Mouse (Mus musculus) intestine, embryonic 16.5 days (tissue): ENCODE data around the gene Pank1. TPM values are rescaled to one million over a fixed set of nuclear protein-coding genes. Genes with fewer than 3 reads are reported as not detected.

Experiments used
- ATAC-seq: fragments of 200-750 bp; cut with Nextera tagmentation; 2 replicates; pipeline ENCODE4 v1.8.0; 2017; ENCODE audit warnings: moderate TSS enrichment, moderate library complexity
- H3K27ac ChIP-seq: fragments of 300-500 bp; sonication (generic); 2 replicates; pipeline ENCODE4 v1.5.1; 2014; ENCODE audit warnings: mild to moderate bottlenecking, low read length
- H3K27me3 ChIP-seq: fragments of 300-500 bp; sonication (generic); replicated peaks from 2 replicates; pipeline ENCODE4 v1.6.1; 2014; ENCODE audit warnings: low read length, control low read depth, mixed read lengths; ENCODE audit not compliant: control insufficient read depth, insufficient read depth
- H3K36me3 ChIP-seq: fragments of 300-500 bp; sonication (generic); 2 replicates; pipeline ENCODE4 v1.6.1; 2014; ENCODE audit warnings: low read length, control low read depth; ENCODE audit not compliant: control insufficient read depth, insufficient read depth
- H3K4me1 ChIP-seq: fragments of 300-500 bp; sonication (generic); 2 replicates; pipeline ENCODE4 v1.6.1; 2014; ENCODE audit warnings: low read length, control low read depth, mixed read lengths; ENCODE audit not compliant: control insufficient read depth, insufficient read depth
- H3K4me2 ChIP-seq: fragments of 300-500 bp; sonication (generic); 2 replicates; pipeline ENCODE4 v1.6.1; 2014; ENCODE audit warnings: low read depth, low read length, control low read depth
- H3K4me3 ChIP-seq: fragments of 300-500 bp; sonication (generic); 2 replicates; pipeline ENCODE4 v1.5.1; 2014; ENCODE audit warnings: mild to moderate bottlenecking, low read length
- H3K9ac ChIP-seq: fragments of 300-500 bp; sonication (generic); 2 replicates; pipeline ENCODE4 v1.6.1; 2014; ENCODE audit warnings: low read depth, low read length
- H3K9me3 ChIP-seq: fragments of 300-500 bp; sonication (generic); 2 replicates; pipeline ENCODE4 v1.6.1; 2016; ENCODE audit warnings: low read length, control low read depth; ENCODE audit not compliant: control insufficient read depth
- WGBS: fragments of 180-500 bp; shearing (Covaris S2); extraction: QIAGEN DNeasy Blood & Tissue Kit; methylation state at CpG from one replicate; pipeline ENCODE4 v1.1.7; 2014; 5-methylcytosine and 5-hydroxymethylcytosine counted together
- polyA plus RNA-seq: library from polyadenylated mRNA; unstranded; fragments of >200 nt; fragmentation: Nextera tagmentation; extraction: Ambion mirVana; gene quantifications from 2 replicates; pipeline ENCODE4 v1.2.1, GENCODE M21; 2015

Pank1 gene
- polyA plus RNA-seq, 1 experiment from 2014 or later: 6.7 TPM

- Histone ChIP-seq H3K27ac (no peak overlapping the region), H3K4me3 (no peak overlapping the region), H3K36me3 (no peaks in the 10 kb centered on the region), H3K4me1 (no peaks in the 10 kb centered on the region), H3K9me3 (no peaks in the 10 kb centered on the region), H3K9ac (no peak overlapping the region), H3K27me3 (no peaks in the 10 kb centered on the region), H3K4me2 (no peak overlapping the region)
- no peak for ATAC-seq
- 83% methylated on average over 4 of the region's 4 CpGs for WGBS
These were observed 63.9 kb downstream of the Pank1 start for GRCm38 (mm10) chr19:34815371-34815770.

DNA sequence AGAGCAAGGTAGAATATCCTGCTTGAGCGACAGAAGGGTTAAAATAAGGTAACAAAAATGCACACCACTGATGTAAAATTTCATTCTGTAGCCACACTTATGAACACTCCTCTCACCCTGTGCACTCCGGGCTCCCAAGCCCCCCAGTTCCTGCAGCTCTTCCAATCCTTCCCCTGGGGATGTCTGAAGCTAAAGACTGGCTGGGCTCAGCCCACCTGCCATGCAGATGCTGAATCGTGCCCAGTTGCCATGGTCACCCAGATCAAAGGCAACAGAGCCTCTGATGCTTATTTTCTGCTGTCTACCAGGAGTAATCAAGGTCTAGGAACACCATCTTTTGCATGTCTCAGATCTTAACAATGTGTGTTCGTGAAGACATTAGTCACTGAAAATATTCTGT, 64.6 kb downstream of the Pank1 start:
- Histone ChIP-seq H3K9ac (no peak overlapping the region), H3K36me3 (no peaks in the 10 kb centered on the region), H3K4me3 (no peak overlapping the region), H3K4me2 (no peak overlapping the region), H3K4me1 (no peaks in the 10 kb centered on the region), H3K9me3 (no peaks in the 10 kb centered on the region), H3K27ac (no peak overlapping the region), H3K27me3 (no peaks in the 10 kb centered on the region)
- WGBS: 63% methylated on average over 4 of the region's 4 CpGs
- no peak for ATAC-seq

- Histone ChIP-seq H3K9me3 (no peaks in the 10 kb centered on the region), H3K4me3 (no peak overlapping the region), H3K4me2 (no peak overlapping the region), H3K9ac (no peak overlapping the region), H3K27ac (no peak overlapping the region), H3K27me3 (no peaks in the 10 kb centered on the region), H3K36me3 (no peaks in the 10 kb centered on the region), H3K4me1 (no peaks in the 10 kb centered on the region)
- no peak for ATAC-seq
- 78% methylated on average over 6 of the region's 6 CpGs for WGBS
These were observed 65.3 kb downstream of the Pank1 start for GRCm38 (mm10) chr19:34813961-34814360.

DNA sequence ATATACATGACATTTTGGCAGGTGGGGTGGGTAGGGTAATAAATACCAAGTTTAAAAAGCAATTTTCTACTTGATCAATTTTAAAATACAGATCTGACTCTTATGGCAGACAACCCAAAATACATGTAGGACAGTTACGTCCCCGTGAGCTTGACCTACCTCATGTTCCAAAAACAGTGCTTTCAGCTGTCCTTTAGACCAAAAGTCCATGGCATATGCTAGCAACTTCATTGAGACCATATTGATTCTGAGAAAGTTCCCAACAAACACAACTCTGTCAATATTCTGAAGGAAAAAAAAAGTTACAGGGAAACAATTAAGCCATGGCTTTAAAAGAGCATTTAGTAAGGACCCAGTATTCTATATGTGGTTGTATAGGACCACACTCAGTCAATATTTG, 65.7 kb downstream of the Pank1 start:
- 97% methylated on average over 2 of the region's 2 CpGs for WGBS
- H3K4me1 ChIP-seq: no peaks in the 10 kb centered on the region
- H3K27ac ChIP-seq: no peak overlapping the region
- H3K4me2 ChIP-seq: no peak overlapping the region
- no peak overlapping the region for H3K9ac ChIP-seq
- no peak overlapping the region for H3K4me3 ChIP-seq
- no peak for ATAC-seq
- no peaks in the 10 kb centered on the region for H3K36me3 ChIP-seq
- H3K9me3 ChIP-seq: no peaks in the 10 kb centered on the region
- no peaks in the 10 kb centered on the region for H3K27me3 ChIP-seq

GRCm38 (mm10) chr19:34812711-34813110, 66.5 kb downstream of the Pank1 start:
- no peaks in the 10 kb centered on the region for H3K27me3 ChIP-seq
- H3K4me3 ChIP-seq: no peak overlapping the region
- no peak overlapping the region for H3K9ac ChIP-seq
- H3K9me3 ChIP-seq: no peaks in the 10 kb centered on the region
- 84% methylated on average over 4 of the region's 4 CpGs for WGBS
- no peaks in the 10 kb centered on the region for H3K4me1 ChIP-seq
- no peak overlapping the region for H3K4me2 ChIP-seq
- H3K36me3 ChIP-seq: no peaks in the 10 kb centered on the region
- ATAC-seq: no peak
- no peak overlapping the region for H3K27ac ChIP-seq

- 83% methylated on average over 5 of the region's 5 CpGs for WGBS
- Histone ChIP-seq H3K27me3 (no peaks in the 10 kb centered on the region), H3K9ac (no peak overlapping the region), H3K9me3 (no peaks in the 10 kb centered on the region), H3K27ac (no peak overlapping the region), H3K4me1 (no peaks in the 10 kb centered on the region), H3K4me3 (no peak overlapping the region), H3K36me3 (no peaks in the 10 kb centered on the region), H3K4me2 (no peak overlapping the region)
- no peak for ATAC-seq
These were observed 72.1 kb downstream of the Pank1 start for GRCm38 (mm10) chr19:34807173-34807572.

DNA sequence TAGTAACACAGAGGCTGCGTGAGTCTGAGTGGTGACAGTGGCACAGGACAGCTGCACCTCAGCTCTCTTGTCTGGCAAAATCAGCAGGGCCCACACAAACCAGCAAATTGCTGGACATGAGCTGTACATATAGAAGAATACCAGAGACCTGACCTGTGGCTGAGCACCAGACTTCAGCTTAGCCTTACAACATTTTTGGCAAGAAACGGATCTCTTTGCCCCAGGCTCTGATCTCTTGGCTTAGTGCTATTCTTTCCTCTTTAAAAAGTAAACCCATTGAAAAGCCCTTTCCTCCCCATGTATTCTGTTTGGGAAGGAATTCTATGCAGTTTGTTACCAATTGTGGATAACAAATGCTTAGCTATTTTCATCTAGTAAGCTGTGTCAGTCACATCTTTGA, 74.2 kb downstream of the Pank1 start:
- Histone ChIP-seq H3K4me2 (no peak overlapping the region), H3K4me1 (no peaks in the 10 kb centered on the region), H3K9me3 (no peaks in the 10 kb centered on the region), H3K9ac (no peak overlapping the region), H3K27ac (no peak overlapping the region), H3K36me3 (no peaks in the 10 kb centered on the region), H3K4me3 (no peak overlapping the region), H3K27me3 (no peaks in the 10 kb centered on the region)
- WGBS: 86% methylated on average over 2 of the region's 2 CpGs
- ATAC-seq: no peak

DNA sequence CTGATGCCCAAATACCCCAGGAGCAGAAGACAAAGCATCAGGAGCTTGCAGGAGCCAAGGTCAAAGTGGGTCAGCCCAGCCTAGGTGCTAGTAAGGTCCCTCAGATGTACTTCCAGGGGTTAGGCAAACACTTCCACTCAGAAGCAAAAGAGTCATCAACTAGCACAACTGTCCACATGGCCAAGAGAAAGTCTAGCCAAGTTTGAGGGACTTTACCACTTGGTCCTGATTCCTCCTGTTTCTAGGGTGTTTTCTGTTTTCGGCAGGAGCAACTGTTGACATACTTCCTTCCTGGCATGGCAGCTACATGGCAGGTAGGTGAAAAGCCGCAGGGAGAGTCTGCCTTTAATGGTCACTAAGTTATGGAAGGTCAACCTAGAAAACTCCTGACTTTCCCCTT, 74.7 kb downstream of the Pank1 start:
- no peak overlapping the region for H3K4me2 ChIP-seq
- H3K27me3 ChIP-seq: no peaks in the 10 kb centered on the region
- H3K9ac ChIP-seq: no peak overlapping the region
- H3K4me3 ChIP-seq: no peak overlapping the region
- no peaks in the 10 kb centered on the region for H3K36me3 ChIP-seq
- H3K27ac ChIP-seq: no peak overlapping the region
- ATAC-seq: no peak
- H3K4me1 ChIP-seq: no peaks in the 10 kb centered on the region
- WGBS: 78% methylated on average over 2 of the region's 2 CpGs
- H3K9me3 ChIP-seq: no peaks in the 10 kb centered on the region

DNA sequence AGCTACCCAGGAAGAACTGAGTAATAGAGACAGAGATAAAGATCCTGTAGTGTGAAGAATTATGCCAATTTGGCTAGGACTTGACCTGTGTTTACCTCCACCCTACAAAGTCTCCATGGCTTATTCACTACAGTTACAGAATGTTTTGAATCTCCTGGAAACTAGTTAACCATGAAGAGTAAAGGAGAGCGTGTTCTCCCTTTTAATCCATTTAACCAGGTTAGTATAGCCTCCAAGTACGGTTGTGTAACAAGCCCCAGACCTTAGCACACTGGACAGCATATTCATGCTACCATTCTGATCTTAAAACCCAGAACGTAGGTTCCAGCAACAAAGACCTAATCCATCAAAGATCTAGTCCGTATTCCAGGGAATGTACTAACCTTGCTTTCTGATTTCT, 75.9 kb downstream of the Pank1 start:
- H3K4me2 ChIP-seq: no peak overlapping the region
- H3K9me3 ChIP-seq: no peaks in the 10 kb centered on the region
- no peaks in the 10 kb centered on the region for H3K4me1 ChIP-seq
- no peaks in the 10 kb centered on the region for H3K27me3 ChIP-seq
- 91% methylated on average over 4 of the region's 4 CpGs for WGBS
- H3K27ac ChIP-seq: no peak overlapping the region
- H3K4me3 ChIP-seq: no peak overlapping the region
- H3K9ac ChIP-seq: no peak overlapping the region
- ATAC-seq: no peak
- no peaks in the 10 kb centered on the region for H3K36me3 ChIP-seq

DNA sequence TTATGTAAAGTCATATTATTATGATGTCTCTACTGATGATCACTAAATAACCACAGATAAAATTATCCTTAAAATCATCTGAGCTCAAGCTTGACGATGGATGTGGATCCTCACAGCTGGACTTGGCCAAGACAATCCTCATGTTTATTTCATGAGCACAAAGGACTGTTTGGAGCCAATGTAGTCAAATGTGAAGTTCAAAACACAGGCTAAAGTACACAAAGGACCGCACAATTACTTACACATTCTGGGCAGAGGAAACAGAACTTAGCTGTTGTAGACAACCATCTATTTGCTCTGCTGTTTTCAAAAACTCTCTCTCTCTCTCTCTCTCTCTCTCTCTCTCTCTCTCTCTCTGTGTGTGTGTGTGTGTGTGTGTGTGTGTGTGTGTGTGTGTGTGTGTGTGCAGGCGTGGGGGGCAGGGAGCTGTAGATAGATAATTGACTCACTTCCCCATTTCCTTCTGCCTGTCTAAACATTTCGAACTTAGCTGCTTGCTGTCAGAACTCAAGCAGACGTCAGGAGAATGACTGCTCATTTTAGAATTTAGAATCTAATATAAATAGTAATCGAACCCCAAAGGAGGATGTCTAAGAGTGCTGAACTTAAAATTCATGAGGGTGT, 79.5 kb downstream of the Pank1 start:
- no peaks in the 10 kb centered on the region for H3K27me3 ChIP-seq
- no peak for ATAC-seq
- WGBS: 31% methylated on average over 6 of the region's 6 CpGs

More for the DNA sequence above, 79.5 kb downstream of the Pank1 start:
- Histone ChIP-seq H3K4me3 (no peak overlapping the region), H3K27ac (no peak overlapping the region), H3K36me3 (no peaks in the 10 kb centered on the region), H3K9me3 (no peaks in the 10 kb centered on the region), H3K9ac (no peak overlapping the region), H3K4me2 (no peak overlapping the region), H3K4me1 (no peaks in the 10 kb centered on the region)
